14 mouse cellular contexts compared by ENCODE assay signal in genomic region chr4:136875012-136875411, GRCm38 (mm10). TPM values are rescaled to one million over a fixed set of nuclear protein-coding genes. Genes with fewer than 3 reads are reported as not detected.
"Had no signal": no experiment of that assay in that cellular context is flagged by ENCODE, and none has a peak within 500 bp of the region (broad histone marks: within the 10 kb centered on the region; RNA-seq: fewer than 3 reads in every experiment).

No protein-coding gene starts in this region.

- ATAC-seq: midbrain, embryonic 16.5 days had no signal

- DNase-seq: lung, adult 18-20 months; lung, embryonic 14.5 days; lung, postnatal 10 days; lung, postnatal 4 days; midbrain, embryonic 14.5 days; retina, postnatal 1 day; right cerebral cortex, postnatal 25 days; right cerebral cortex, postnatal 4 days; spleen, adult 18-20 months; thymus, adult 18-20 months; thymus, postnatal 14 days; thymus, postnatal 36 days had no signal

RNA-seq across cellular contexts. Expression of gene C1qb, which starts 11.0 kb away (rescaled TPM):
- total RNA-seq: megakaryocyte-erythroid progenitor cell, adult 5-6 weeks had no signal

RNA-seq across cellular contexts. Expression of gene C1qc, which starts 17.9 kb away (rescaled TPM):
- total RNA-seq: megakaryocyte-erythroid progenitor cell, adult 5-6 weeks had no signal

RNA-seq across cellular contexts. Expression of gene C1qa, which starts 23.6 kb away (rescaled TPM):
- total RNA-seq: megakaryocyte-erythroid progenitor cell, adult 5-6 weeks had no signal
